Mouse (Mus musculus) Patski (cell line): ENCODE measurements around the gene Dynll1. TPM values are rescaled to one million over a fixed set of nuclear protein-coding genes. Genes with fewer than 3 reads are reported as not detected.

ENCODE experiments used
- ATAC-seq: fragments of 100-300 bp; one replicate; pipeline ENCODE4 v1.8.0; 2021
- CTCF ChIA-PET: fragments of 350-600 bp; sonication (Branson Sonifier 250); formaldehyde crosslinking; loops from one replicate; lab custom pipeline; 2022; ENCODE audit warnings: inconsistent platforms; lab: Charles Lee
- POLR2A ChIA-PET: fragments of 350-600 bp; sonication (Branson Sonifier 250); formaldehyde crosslinking; loops from one replicate; lab custom pipeline; 2022; ENCODE audit warnings: antibody characterized with exemption, inconsistent platforms; lab: Charles Lee
- DNase-seq: peaks from one replicate; pipeline ENCODE4 v3.0.0-alpha.2; 2011; ENCODE audit warnings: low read depth, low spot score
- H3K27me3 ChIP-seq: fragments of 371-371 bp; one replicate; pipeline ENCODE4 v1.5.1; 2021
- CTCF ChIP-seq: fragments of 100-300 bp; IDR thresholded peaks from one replicate; pipeline ENCODE4 v1.5.1; 2021
- in situ Hi-C: fragments of 300-500 bp; cut with MboI; formaldehyde crosslinking; loops from 3 replicates; pipeline ENCODE4 v1.11.1; 2018; ENCODE audit warnings: low pct_unique_long_range_greater_than_20kb, mixed read lengths
- polyA plus RNA-seq: library from polyadenylated mRNA; unstranded; gene quantifications from one replicate; pipeline ENCODE4 v1.2.3, GENCODE M21; 2021

The Dynll1 gene
- polyA plus RNA-seq, 1 experiment from 2014 or later = 704 TPM

GRCm38 (mm10) chr5:115279226-115280049 is 21.4 kb downstream of the Dynll1 start, which contains the start of gene Coq5:
Gene Coq5 (plus strand): TSS chr5:115279666.
- no peaks in the 10 kb centered on the region for H3K27me3 ChIP-seq
- no peak for DNase-seq
- CTCF ChIA-PET = interaction anchor here (1.1 to 1.3 kb wide), 2 partner anchors 11 to 40 kb away, joined by 3 to 5 read pairs; no protein-coding TSS in a partner anchor
- TF ChIP-seq CTCF = no peak
- no peak for ATAC-seq
- POLR2A ChIA-PET = interaction anchor here (0.7 to 1.0 kb wide), 2 partner anchors 9 to 47 kb away, joined by 3 read pairs; partner anchors contain the start of gene Srsf9
- in situ Hi-C loops = no loop called here

GRCm38 (mm10) chr5:115278785-115279184 is 22.0 kb downstream of the Dynll1 start:
- CTCF ChIA-PET = no interaction called here
- ATAC-seq = no peak
- DNase-seq = no peak
- H3K27me3 ChIP-seq = no peaks in the 10 kb centered on the region
- in situ Hi-C loops = no loop called here
- TF ChIP-seq CTCF = no peak
- POLR2A ChIA-PET = no interaction called here

GRCm38 (mm10) chr5:115278053-115278452 is 22.7 kb downstream of the Dynll1 start:
- ChIA-PET CTCF (interaction anchor here (1.5 kb wide), 1 partner anchor 153 kb away, joined by 3 read pairs; no protein-coding TSS in a partner anchor), POLR2A (interaction anchor here (1.0 kb wide), 1 partner anchor 23 kb away, joined by 3 read pairs; no protein-coding TSS in a partner anchor)
- ATAC-seq (no peak), DNase-seq (no peak)
- TF ChIP-seq CTCF = no peak
- H3K27me3 ChIP-seq = no peaks in the 10 kb centered on the region
- in situ Hi-C loops = no loop called here

- no peaks in the 10 kb centered on the region for H3K27me3 ChIP-seq
- peak; percentile 77 for TF ChIP-seq CTCF
- CTCF ChIA-PET = no interaction called here
- POLR2A ChIA-PET = no interaction called here
- ATAC-seq (no peak), DNase-seq (no peak)
- in situ Hi-C loops = no loop called here
Measured at GRCm38 (mm10) chr5:115275998-115276397, 24.8 kb downstream of the Dynll1 start.

DNA sequence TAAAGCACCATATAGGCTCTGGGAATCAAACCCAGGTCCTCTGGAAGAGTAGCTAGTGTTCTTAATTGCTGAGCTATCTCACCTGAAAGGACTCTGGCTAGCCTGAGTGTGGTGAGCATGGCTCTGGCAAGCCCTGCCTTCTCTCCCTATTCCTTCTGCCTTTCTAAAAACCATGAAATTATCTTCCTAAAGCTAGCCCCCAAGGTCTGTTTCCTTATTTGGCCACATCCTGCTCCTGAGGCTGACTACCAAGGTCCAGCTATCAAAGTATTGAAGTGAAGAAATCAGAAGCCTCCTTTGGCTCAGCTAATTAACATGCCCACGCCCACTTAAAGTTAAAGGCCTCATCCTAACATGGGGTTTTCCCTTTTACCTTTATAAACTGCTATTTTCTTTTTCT is 26.0 kb downstream of the Dynll1 start:
- DNase-seq (no peak), ATAC-seq (no peak)
- CTCF ChIA-PET = interaction anchor here (0.7 to 1.1 kb wide), 3 partner anchors 19 to 45 kb away, joined by 3 to 4 read pairs (median 4); no protein-coding TSS in a partner anchor
- in situ Hi-C loops = no loop called here
- no peak for TF ChIP-seq CTCF
- POLR2A ChIA-PET = no interaction called here
- no peaks in the 10 kb centered on the region for H3K27me3 ChIP-seq

- DNase-seq (no peak), ATAC-seq (no peak)
- H3K27me3 ChIP-seq = no peaks in the 10 kb centered on the region
- in situ Hi-C loops = no loop called here
- POLR2A ChIA-PET = interaction anchor here (1.5 kb wide), 1 partner anchor 36 kb away, joined by 4 read pairs; no protein-coding TSS in a partner anchor
- CTCF ChIA-PET = interaction anchor here (0.9 to 1.1 kb wide), 2 partner anchors 20 to 45 kb away, joined by 4 read pairs; no protein-coding TSS in a partner anchor
- no peak for TF ChIP-seq CTCF
Measured at GRCm38 (mm10) chr5:115274353-115274752, 26.4 kb downstream of the Dynll1 start.

GRCm38 (mm10) chr5:115273549-115274135 is 27.2 kb downstream of the Dynll1 start:
- in situ Hi-C loops = no loop called here
- CTCF ChIA-PET = interaction anchor here (1.3 to 1.5 kb wide), 2 partner anchors 21 to 74 kb away, joined by 3 to 4 read pairs; no protein-coding TSS in a partner anchor
- TF ChIP-seq CTCF = no peak
- POLR2A ChIA-PET = interaction anchor here (0.6 to 1.5 kb wide), 3 partner anchors 35 to 54 kb away, joined by 4 read pairs; no protein-coding TSS in a partner anchor
- no peak for DNase-seq
- no peaks in the 10 kb centered on the region for H3K27me3 ChIP-seq
- ATAC-seq = no peak

DNA sequence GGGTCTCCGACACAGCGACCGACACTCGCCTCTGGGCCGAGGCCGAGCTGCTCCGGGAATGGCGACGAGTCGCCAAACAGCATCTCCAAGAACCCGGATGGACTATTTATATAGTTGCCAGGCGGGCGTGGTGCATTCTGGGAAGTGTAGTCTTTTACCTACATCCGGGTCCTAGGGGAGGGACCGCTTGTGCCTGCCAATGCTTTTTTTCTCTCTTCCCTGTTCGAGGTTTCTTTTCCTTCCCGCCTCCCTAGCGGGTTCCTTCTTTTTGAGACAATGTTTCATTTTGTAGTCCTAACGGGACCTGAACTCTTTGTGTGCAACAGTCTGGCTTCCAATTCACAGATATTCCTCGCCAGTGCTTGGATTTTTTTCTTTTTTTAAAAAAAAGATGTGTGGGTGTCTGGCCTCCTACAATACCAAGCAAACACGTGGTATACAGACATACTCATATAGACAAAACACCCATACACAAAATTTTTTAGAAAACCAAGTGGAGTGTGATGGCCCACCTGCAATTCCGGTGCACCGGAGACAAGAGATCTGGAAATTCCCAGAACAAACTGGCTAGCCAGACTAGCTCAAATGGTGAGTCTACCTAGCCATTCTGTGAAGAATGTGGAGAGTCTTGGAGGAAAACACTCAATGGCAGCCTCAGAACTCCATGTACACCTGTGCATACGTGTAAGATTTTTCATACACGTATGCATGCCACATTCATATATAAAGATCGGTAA is 27.8 kb downstream of the Dynll1 start, which contains the start of gene Rnf10:
Rnf10 (minus strand) TSS at position 87 of the 737 bp plus-strand sequence.
- in situ Hi-C loops = no loop called here
- TF ChIP-seq CTCF = no peak
- H3K27me3 ChIP-seq = no peaks in the 10 kb centered on the region
- ChIA-PET POLR2A (interaction anchor here (0.5 to 1.6 kb wide), 8 partner anchors 10 to 294 kb away, joined by 3 to 5 read pairs (median 4); partner anchors contain the start of genes Dynll1, Gatc and Triap1), CTCF (interaction anchor here (1.3 to 1.5 kb wide), 2 partner anchors 22 to 74 kb away, joined by 3 to 4 read pairs; no protein-coding TSS in a partner anchor)
- peak; percentile 52 for ATAC-seq
- DNase-seq = peak; percentile 97

GRCm38 (mm10) chr5:115271931-115272811 is 28.6 kb downstream of the Dynll1 start:
- ChIA-PET CTCF (interaction anchor here (1.5 kb wide), 1 partner anchor 23 kb away, joined by 4 read pairs; no protein-coding TSS in a partner anchor), POLR2A (interaction anchor here (0.5 to 1.6 kb wide), 6 partner anchors 11 to 293 kb away, joined by 3 to 5 read pairs (median 4); partner anchors contain the start of genes Dynll1, Gatc and Triap1)
- DNase-seq (no peak), ATAC-seq (peak; percentile 20)
- H3K27me3 ChIP-seq = no peaks in the 10 kb centered on the region
- TF ChIP-seq CTCF = no peak
- in situ Hi-C loops = no loop called here
